Mouse (Mus musculus): ENCODE results near the gene Prdx4. TPM values are rescaled to one million over a fixed set of nuclear protein-coding genes. Genes with fewer than 3 reads are reported as not detected.

Prdx4 gene
- 47.9 TPM for polyA plus RNA-seq (2017; shearing (Covaris generic))

GRCm38 (mm10) chrX:155340654-155341053, at the start of gene Prdx4:
Gene Prdx4, minus strand, starts transcription at chrX:155340754.

Other genes with a start within 250 kb of the Prdx4 start
- gene Magea2, start 247.1 kb downstream of the Prdx4 start, polyA plus RNA-seq (2017; shearing (Covaris generic)), result not detected
- gene Cldn34b2, start 212.3 kb downstream of the Prdx4 start, polyA plus RNA-seq (2017; shearing (Covaris generic)), result not detected
- gene Sat1, start 124.3 kb downstream of the Prdx4 start, polyA plus RNA-seq (2017; shearing (Covaris generic)), result 336 TPM
- gene Acot9, start 78.3 kb downstream of the Prdx4 start, polyA plus RNA-seq (2017; shearing (Covaris generic)), result 107 TPM